Mouse (Mus musculus) cerebellum, postnatal 4 days (tissue): Measurements from ENCODE around the gene Lalba.
"Not testable (repeated sequence)": the region's sequence is repeated elsewhere in the genome, so short reads cannot be mapped to it uniquely, and the experiment has no call there.

ENCODE experiments used
- DNase-seq, 2 experiments: peaks; one replicate each; pipeline ENCODE4 v3.0.0; 2022; ENCODE audit warnings: low spot score in 2 of 2, mixed read lengths in 1 of 2

The Lalba gene

DNA sequence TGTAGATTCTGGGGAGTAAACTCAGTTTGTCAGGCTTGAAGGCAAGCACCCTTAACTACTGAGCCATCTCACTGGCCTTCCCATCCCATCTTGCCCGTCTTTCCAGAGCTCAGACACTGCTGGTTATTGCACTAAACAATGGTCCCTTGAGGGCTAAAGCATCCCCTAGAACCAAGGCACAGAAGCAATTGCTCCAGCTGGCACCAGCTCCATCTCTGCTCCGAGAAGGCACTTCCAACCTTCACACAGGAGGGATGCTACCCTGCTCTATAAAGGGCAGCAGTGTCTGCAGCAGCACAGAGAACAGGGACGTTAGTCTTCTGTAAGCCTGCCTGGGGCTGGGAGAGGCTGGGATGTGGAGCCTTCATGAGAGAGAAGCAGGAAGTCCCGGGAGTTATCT lies 9.6 kb upstream of the Lalba start, which contains the start of gene Olfr279:
Olfr279 (plus strand) TSS at position 301 of the 400 bp plus-strand sequence.
- DNase-seq: no peak

DNA sequence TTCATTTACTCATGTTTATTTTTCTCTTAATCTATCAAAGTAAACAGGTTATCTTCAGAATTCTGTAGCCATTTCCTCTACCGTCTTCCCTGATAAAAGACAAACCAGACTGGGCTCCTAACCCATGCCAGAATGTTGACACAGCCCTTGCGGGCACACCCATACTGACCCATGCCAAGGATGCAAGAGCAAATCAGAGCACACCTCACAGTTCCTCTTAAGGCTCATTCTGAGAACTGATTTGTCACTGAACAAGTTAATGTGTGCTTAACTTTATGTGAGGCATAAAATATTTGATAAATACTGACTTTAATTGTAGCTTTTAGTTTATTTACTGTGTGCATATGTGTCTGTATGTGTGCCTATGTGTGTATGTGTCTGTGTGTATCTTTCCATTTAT lies 8.8 kb upstream of the Lalba start:
- DNase-seq: no peak

DNA sequence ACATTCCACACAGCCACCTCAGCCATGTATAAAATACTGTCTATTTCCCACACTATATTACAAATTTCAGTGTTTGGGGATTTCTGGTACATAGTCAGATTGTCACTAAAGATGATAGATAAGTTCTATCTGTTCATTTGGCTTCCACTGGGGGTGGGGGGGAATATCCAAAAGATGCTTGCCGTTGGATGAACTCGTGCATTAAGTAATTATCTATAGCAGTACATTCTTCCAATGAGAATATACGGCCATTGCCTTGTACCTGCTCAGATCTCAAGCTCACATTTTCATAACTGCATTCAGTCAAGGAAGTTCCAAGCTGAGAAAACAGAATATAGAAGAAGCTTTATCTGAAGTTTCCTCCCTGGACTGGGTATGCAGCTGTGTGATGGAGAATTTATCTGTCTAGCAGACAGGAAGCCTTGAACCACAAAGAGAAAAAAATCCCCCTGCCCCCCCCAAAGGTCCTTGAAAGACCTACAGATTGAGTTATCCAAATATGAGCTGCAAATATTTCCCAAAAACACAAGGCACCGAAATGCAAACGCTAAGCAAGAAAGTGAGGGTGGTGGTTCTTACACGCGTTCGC lies 4.0 kb upstream of the Lalba start:
- DNase-seq: no peak

DNA sequence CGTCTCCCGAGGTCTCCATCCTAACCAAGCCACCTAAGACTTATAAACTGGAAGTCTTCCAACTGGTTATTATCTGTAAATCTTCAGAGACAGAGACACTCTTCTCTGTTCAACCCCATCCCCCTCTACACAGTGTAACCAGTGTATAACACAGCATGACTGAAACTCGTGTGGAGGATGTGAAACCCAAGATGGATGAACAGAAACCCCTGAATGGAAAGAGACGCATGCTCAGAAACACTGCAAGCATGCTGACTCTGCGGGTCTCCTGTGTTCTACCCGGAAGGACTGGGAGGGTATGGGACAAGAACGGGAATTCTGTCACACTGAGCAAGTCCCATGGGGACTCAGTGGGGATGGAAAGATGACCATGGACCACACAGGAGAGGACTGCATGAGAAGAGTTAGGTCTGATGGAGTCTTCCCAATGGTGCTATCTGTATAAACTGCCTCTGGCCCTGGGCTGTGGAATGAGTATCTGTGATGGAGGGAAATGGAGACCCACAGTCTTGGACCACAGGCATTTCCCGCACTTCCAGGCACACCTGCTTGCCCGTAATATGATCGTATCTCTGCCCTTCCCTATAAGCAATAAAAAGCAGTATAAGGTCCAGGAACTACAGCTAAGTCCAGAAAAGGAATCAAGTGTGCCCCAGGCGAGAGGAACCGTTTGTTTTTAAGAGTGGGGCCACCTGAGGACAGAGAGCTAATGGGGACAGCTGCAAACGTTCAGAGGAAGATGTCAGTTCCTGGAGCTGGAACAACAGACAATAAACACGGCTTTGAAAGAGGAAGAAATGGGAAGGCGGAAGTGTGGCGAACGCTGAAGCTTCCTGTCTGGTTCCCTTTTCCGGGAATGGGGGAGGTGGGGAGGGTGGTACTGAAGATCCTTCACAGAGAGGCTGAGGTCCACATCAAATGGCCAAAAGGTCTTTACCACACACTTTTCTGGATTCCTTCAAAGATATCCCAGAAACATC lies 1.7 kb upstream of the Lalba start:
- no peak for DNase-seq

DNA sequence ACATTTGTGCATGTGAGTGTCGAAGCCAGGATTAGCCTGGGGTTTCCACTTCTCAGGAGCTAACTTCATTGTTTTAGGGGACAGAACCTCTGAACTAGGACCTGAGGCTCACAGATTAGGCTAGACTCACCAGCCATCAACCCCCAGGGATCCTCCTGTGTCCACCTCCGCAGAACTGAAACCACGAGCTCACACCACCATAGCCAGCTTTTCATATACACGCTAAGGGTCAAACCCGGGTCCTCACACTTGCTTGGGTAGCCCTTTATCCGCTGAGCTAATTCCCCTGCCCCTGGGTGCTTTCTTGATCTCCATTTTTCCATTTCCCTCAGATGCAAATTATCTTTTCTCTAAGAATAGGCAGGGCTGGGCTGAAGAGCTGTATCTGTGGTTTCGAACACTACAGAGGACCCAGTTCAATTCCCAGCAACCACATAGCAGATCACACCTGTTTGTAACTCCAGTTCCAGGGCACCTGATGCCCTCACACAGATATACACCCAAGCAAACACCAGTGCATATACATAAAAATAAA lies 2.9 kb downstream of the Lalba start:
- DNase-seq: no peak

DNA sequence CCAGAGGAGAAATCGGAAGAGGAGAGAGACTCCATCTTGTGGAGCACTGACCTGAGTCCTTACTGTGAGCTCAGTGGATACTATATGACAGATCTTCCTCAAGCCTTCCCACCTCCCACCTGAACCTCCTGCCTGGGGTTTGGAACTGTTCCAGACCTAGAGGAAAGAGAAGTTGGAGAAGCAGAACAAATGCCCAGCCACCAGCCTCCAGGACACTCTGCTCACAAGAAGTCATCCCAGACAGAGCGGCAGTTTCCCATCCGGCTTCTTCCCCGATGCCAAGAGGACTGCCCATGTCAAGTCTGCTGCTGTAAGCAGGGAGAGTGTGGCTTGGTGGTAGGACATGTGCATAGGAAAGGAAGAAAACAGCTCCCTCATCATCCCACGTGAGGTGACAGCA lies 6.2 kb downstream of the Lalba start:
- DNase-seq: no peak

DNA sequence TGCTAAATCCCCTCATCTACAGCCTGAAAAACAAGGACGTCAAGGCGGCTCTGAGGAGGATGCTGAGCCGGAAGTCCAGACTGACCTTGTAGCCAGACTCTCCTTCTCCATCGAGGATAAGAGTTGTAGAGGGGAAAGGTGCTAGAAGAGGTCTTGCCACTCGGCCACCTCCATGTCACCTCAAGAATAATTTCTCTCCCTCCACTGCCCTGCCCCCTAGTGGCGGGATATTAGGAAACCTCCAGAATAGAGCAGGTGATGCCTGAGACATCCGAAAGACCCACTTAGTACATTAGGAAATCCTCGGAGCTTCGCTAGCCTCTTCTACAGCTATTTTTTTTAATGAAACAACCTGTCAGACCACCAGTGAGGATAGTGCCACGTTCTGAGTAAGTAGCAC lies 7.1 kb downstream of the Lalba start:
- DNase-seq: peak in 1 of 2 experiments; percentile 52

DNA sequence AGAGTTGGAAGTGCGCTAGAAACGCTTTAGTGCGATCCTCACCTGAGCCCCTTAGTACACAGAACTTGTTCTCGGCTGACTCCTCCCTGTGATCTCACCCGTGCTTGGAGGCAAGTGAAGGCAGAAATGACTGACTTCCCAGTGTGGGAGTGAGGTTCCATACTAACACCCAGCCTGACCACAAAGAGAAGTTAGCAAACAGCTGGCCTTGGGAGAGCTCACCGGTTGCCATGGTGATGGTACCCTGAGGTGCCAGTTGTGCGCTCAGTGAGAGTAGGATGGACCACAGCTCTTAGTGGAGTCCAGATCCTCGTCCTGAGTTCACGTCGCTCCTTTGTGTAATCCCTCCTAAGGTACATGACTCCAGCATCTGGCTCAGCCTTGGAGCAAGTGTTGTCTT lies 7.6 kb downstream of the Lalba start:
- DNase-seq: no peak

DNA sequence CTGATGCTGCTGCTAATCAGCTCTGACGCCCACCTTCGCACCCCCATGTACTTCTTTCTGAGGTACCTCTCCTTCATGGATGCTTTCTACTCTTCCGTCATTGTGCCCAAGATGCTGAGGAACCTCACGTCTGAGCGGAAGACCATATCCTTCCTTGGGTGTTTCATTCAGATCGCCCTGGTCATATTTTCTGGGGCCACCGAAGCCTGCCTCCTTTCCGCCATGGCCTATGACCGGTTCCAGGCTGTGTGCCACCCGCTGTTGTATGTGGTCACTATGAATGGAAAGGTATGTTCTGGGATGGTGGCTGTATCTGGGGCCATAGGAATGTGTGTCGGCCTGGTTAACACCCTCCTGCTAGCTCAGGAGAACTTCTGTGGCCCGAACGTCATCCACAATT lies 11.0 kb downstream of the Lalba start:
- no peak for DNase-seq

DNA sequence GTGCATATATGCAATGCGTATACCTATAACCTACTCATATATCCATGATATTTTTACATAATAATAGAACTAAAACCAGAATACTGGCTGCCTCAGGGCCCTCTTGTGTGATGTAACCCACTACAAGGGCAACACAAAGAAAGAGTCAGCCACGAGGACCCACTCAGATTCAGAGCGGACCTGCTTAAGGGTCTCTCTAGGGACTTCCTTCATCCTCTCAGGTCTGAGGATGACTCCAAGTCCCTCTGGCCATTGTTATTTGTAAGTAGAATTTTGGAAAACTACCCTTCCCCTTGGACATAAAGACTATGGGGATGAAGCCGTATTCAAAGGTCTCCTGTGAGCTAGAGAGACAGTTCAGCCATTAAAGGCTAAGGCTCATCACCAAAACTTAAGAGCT lies 12.9 kb downstream of the Lalba start, which contains the start of gene OR5BS1P:
OR5BS1P (plus strand) TSS at position 301 of the 400 bp plus-strand sequence.
- DNase-seq: no peak

DNA sequence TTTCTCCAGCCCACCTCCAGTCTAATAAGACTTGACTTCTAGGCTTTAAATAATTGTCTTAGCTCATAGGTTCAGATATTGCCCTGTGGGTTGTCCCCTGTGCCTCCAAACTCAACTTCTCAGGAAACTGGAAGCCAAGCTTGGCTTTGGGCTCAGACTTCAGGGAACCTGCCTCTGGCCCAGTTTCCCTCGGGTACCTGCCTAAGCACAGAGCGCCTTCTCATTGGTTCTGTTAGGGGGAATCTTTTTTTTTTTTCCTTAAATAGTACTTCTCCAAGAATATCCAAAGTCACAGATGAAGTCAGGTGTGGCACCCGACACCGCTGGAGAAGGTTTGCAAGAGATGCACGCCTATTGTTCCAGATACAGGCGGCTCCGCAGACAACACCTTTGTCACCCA lies 30.2 kb downstream of the Lalba start, which contains the start of gene Olfr281:
Olfr281 (plus strand) TSS at position 301 of the 400 bp plus-strand sequence.
- DNase-seq: no peak

DNA sequence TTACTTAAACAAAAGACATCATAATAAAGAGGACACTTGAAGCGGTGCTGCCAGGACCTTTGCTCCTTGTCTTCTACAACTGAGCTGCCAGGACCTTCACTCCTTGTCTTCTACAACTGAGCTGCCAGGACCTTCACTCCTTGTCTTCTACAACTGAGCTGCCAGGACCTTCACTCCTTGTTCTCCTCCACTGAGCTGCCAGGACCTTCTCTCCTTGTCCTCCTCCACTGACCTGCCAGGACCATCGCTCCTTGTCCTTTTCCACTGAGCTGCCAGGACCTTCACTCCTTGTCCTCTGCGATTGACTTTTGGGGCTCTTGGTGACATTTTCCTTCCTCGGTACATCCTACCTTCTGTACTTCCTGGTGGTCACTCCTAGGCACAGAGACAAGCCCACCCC lies 34.0 kb downstream of the Lalba start:
- no peak for DNase-seq

DNA sequence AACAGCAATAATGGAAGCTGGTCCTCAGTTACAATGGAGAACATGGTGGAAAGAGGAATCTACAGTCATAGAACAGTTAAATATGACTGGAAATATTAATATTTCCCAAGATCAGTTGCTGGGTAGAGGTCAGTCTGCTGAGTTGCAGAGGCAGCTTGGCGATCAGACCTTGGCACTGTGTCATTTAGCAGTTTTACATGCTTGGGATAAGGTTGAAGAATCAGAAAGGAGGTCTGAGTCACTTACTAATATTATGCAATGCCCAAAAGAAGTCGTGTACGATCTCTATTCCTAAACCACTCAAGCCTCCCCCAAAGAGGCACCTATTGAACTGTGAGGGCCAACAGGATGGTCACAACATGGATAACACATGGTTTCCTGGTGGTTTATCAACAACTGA lies 38.0 kb downstream of the Lalba start:
- DNase-seq: no peak

DNA sequence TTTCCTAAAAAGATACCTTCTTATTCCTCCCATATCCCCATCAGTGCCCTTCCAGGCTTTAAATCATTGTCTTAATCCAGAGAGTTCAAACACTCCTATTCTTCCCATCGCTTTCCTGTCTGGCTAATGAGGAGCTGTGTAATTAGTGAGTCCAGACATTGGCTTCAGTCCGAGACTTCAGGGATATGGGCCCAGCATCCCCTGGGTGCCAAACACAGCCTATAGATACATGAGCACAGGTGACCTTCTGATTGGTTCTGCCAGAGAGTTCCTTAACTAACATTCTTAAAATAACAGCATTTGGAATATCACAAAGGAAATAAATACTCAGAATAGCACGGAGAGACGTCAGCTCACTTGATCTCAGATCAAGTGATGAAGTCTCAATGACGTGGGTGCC lies 51.6 kb downstream of the Lalba start, which contains the start of gene Olfr282:
Olfr282 (plus strand) TSS at position 301 of the 400 bp plus-strand sequence.
- DNase-seq: not testable (repeated sequence)
